Mouse (Mus musculus): ENCODE measurements around the gene Crim1. TPM values are rescaled to one million over a fixed set of nuclear protein-coding genes. Genes with fewer than 3 reads are reported as not detected.

Crim1 gene
- polyA plus RNA-seq, 2 experiments, result 10.5 to 22.9 TPM

DNA sequence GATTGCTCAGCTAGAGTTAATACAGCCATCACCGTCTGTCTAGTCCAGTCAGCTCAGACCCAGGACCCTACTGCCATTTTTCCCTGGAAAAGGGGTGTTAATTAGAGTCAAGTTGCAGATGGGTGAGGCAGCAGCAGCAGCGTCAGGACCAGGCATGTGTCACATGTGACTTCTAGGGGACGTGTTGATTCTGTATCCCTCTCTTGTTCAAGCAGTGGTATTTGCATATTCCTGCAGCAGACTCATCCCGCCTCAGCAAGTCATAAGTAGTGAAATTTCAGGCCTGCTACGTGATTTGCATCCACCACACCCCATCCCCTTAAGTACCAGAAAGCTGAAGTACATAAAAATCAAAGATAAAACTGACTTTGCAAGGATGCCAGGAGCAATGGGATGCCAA lies 113.6 kb downstream of the Crim1 start:
- WGBS, result 61% methylated on average over 5 of the region's 5 CpGs

DNA sequence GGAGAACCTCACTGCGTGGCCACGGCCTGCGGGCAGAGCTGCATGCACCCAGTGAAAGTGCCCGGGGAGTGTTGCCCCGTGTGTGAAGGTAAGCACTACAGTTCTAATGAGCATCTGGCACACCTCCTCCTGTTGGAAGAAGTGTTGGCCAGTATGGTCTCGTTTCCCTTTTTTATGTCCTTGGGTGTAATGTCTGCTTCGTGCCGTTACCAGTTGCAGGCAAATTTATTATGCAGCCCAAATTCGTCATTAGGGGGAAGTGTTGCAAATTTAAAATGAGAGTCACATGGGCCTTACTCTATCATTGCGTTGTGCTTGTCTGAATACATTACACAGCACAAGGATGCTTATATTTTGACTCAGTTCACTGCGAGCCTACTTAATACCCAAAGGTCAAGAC lies 115.6 kb downstream of the Crim1 start:
- Histone ChIP-seq H3K4me1 (ENCODE audit: control insufficient read depth, insufficient read depth, low read length) (no peaks in the 10 kb centered on the region), H3K4me2 (replicated peaks; ENCODE audit: low read depth, low read length, severe bottlenecking) (no peak overlapping the region), H3K9me3 (ENCODE audit: control insufficient read depth, low read length) (no peaks in the 10 kb centered on the region), H3K4me3 (replicated peaks; ENCODE audit: low read length) (no peak overlapping the region), H3K36me3 (ENCODE audit: control insufficient read depth, insufficient read depth, low read length) (peaks cover 39% of the 10 kb centered on the region), H3K27me3 (ENCODE audit: control insufficient read depth, insufficient read depth, low read length) (no peaks in the 10 kb centered on the region), H3K9ac (ENCODE audit: low read depth, low read length, severe bottlenecking) (no peak overlapping the region), H3K27ac (replicated peaks; ENCODE audit: low read depth, low read length) (no peak overlapping the region)
- no peak for TF ChIP-seq POLR2A (IDR thresholded peaks at IDR 0.05; ENCODE audit: borderline replicate concordance, extremely low read depth, insufficient read depth, insufficient read length)
- 63% methylated on average over 11 of the region's 11 CpGs for WGBS
- no peak for ATAC-seq (ENCODE audit: low FRiP score, low read depth)
- DNase-seq (ENCODE audit: low spot score), result no peak

More for the DNA sequence above, 113.6 kb downstream of the Crim1 start:
- DNase-seq (ENCODE audit: low spot score) (no peak), ATAC-seq (ENCODE audit: low FRiP score, low read depth) (no peak)
- Histone ChIP-seq H3K4me2 (replicated peaks; ENCODE audit: low read depth, low read length, severe bottlenecking) (no peak overlapping the region), H3K4me1 (ENCODE audit: control insufficient read depth, insufficient read depth, low read length) (no peaks in the 10 kb centered on the region), H3K27me3 (ENCODE audit: control insufficient read depth, insufficient read depth, low read length) (no peaks in the 10 kb centered on the region), H3K4me3 (replicated peaks; ENCODE audit: low read length) (no peak overlapping the region), H3K9me3 (ENCODE audit: control insufficient read depth, low read length) (no peaks in the 10 kb centered on the region), H3K27ac (replicated peaks; ENCODE audit: low read depth, low read length) (no peak overlapping the region), H3K36me3 (ENCODE audit: control insufficient read depth, insufficient read depth, low read length) (peaks cover 41% of the 10 kb centered on the region), H3K9ac (ENCODE audit: low read depth, low read length, severe bottlenecking) (no peak overlapping the region)
- TF ChIP-seq POLR2A (IDR thresholded peaks at IDR 0.05; ENCODE audit: borderline replicate concordance, extremely low read depth, insufficient read depth, insufficient read length), result no peak

DNA sequence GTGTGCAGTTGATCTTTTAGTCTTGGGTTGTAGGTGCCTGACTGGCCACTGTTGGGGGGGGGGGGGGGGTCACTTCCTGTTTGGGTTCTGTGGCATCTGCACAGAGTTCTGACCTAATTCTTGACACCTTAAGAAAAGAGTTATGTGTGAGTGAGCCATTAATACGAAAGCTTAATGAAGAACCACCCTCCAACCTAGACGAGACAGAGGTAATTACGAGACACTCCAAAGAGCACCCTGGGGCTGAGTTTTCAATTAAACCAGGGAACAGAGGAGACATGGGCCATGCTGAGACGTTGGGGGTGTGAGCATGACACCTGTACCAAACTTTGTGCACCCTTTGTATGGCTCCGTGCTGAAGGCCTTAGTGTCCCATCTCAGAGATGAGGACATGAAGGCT lies 117.3 kb downstream of the Crim1 start:
- H3K4me2 ChIP-seq (replicated peaks; ENCODE audit: low read depth, low read length, severe bottlenecking), result no peak overlapping the region
- no peaks in the 10 kb centered on the region for H3K9me3 ChIP-seq (ENCODE audit: control insufficient read depth, low read length)
- no peak overlapping the region for H3K9ac ChIP-seq (ENCODE audit: low read depth, low read length, severe bottlenecking)
- no peak for TF ChIP-seq POLR2A (IDR thresholded peaks at IDR 0.05; ENCODE audit: borderline replicate concordance, extremely low read depth, insufficient read depth, insufficient read length)
- DNase-seq (ENCODE audit: low spot score) (no peak), ATAC-seq (ENCODE audit: low FRiP score, low read depth) (no peak)
- H3K27ac ChIP-seq (replicated peaks; ENCODE audit: low read depth, low read length), result no peak overlapping the region
- whole genome bisulfite sequencing, result 54% methylated on average over 5 of the region's 5 CpGs
- peaks cover 39% of the 10 kb centered on the region for H3K36me3 ChIP-seq (ENCODE audit: control insufficient read depth, insufficient read depth, low read length)
- 0 out of 2 replicates have a peak, but pooled peaks cover 1% of the 10 kb centered on the region for H3K4me1 ChIP-seq (ENCODE audit: control insufficient read depth, insufficient read depth, low read length)
- no peaks in the 10 kb centered on the region for H3K27me3 ChIP-seq (ENCODE audit: control insufficient read depth, insufficient read depth, low read length)
- H3K4me3 ChIP-seq (replicated peaks; ENCODE audit: low read length), result no peak overlapping the region

DNA sequence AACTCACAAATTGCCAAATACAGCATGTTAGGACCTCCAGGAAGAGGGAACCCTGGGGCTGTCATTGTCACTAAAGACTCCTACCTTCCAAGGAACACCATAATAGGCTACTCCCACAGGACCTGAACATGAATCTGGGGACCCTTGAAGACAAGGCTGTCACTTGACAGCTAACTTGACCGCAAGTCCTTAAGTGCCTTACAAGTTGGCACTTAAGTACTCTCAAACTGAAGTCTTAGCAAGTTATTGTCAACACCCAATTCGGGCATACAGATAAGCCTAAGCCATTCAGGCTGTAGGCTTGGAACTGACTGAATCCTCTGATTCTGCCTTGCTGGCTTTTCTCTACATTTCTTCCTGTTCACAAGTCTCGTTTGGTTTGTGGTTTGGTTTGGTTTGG lies 118.8 kb downstream of the Crim1 start:
- ATAC-seq (ENCODE audit: low FRiP score, low read depth) (no peak), DNase-seq (ENCODE audit: low spot score) (no peak)
- TF ChIP-seq POLR2A (IDR thresholded peaks at IDR 0.05; ENCODE audit: borderline replicate concordance, extremely low read depth, insufficient read depth, insufficient read length), result no peak
- Histone ChIP-seq H3K4me1 (ENCODE audit: control insufficient read depth, insufficient read depth, low read length) (0 out of 2 replicates have a peak, but pooled peaks cover 3% of the 10 kb centered on the region), H3K9me3 (ENCODE audit: control insufficient read depth, low read length) (no peaks in the 10 kb centered on the region), H3K4me3 (replicated peaks; ENCODE audit: low read length) (no peak overlapping the region), H3K36me3 (ENCODE audit: control insufficient read depth, insufficient read depth, low read length) (peaks cover 35% of the 10 kb centered on the region), H3K9ac (ENCODE audit: low read depth, low read length, severe bottlenecking) (no peak overlapping the region), H3K27ac (replicated peaks; ENCODE audit: low read depth, low read length) (no peak overlapping the region), H3K4me2 (replicated peaks; ENCODE audit: low read depth, low read length, severe bottlenecking) (no peak overlapping the region), H3K27me3 (ENCODE audit: control insufficient read depth, insufficient read depth, low read length) (no peaks in the 10 kb centered on the region)
- 85% methylated on average over 3 of the region's 3 CpGs for WGBS

DNA sequence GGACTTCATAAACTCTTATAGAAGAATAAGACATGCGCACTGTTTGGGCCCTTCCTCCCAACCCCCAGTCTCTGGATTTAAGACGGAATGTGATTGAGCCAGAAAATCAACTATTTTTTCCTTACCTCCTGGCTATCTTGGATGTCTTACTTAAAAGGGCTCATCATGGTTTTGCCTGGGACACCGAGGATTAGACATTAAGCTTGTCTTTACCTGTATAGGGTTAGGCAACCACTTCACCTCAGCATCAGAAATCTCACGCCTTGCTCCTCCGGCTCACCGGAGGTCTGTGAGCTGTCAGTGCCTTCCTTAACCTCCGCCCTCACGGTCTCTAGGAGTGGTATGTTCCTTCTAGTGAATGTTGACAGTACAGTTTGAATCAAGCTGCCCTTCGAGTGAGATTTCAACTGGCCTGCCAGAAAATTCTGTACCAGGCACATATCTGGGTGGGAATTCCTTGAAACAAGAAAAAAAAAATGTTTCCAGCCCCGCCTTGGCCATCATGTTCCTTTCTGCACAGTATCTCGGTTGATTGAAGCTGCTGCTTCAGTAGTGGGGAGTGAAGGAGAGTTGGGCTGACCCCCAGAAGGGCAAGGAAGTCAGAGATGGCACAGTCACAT lies 121.3 kb downstream of the Crim1 start:
- no peaks in the 10 kb centered on the region for H3K27me3 ChIP-seq (ENCODE audit: control insufficient read depth, insufficient read depth, low read length)
- WGBS, result 81% methylated on average over 11 of the region's 11 CpGs
- DNase-seq (ENCODE audit: low spot score), result no peak
- H3K4me1 ChIP-seq (ENCODE audit: control insufficient read depth, insufficient read depth, low read length), result 0 out of 2 replicates have a peak, but pooled peaks cover 3% of the 10 kb centered on the region
- no peak for ATAC-seq (ENCODE audit: low FRiP score, low read depth)
- peaks cover 18% of the 10 kb centered on the region; the same call in 1 of the 2 replicates for H3K36me3 ChIP-seq (ENCODE audit: control insufficient read depth, insufficient read depth, low read length)
- TF ChIP-seq POLR2A (IDR thresholded peaks at IDR 0.05; ENCODE audit: borderline replicate concordance, extremely low read depth, insufficient read depth, insufficient read length), result no peak
- no peak overlapping the region for H3K4me3 ChIP-seq (replicated peaks; ENCODE audit: low read length)
- H3K27ac ChIP-seq (replicated peaks; ENCODE audit: low read depth, low read length), result no peak overlapping the region
- no peak overlapping the region for H3K4me2 ChIP-seq (replicated peaks; ENCODE audit: low read depth, low read length, severe bottlenecking)
- H3K9ac ChIP-seq (ENCODE audit: low read depth, low read length, severe bottlenecking), result no peak overlapping the region
- no peaks in the 10 kb centered on the region for H3K9me3 ChIP-seq (ENCODE audit: control insufficient read depth, low read length)

Data from limb, embryonic 14.5 days (tissue).